Mouse (Mus musculus) liver, postnatal 0 days (tissue): ENCODE measurements around the gene Ect2.
A peak's percentile ranks its signal among the peaks of the same experiment; 100 is the strongest.

Source experiments
- CTCF ChIP-seq: sonication (generic); IDR thresholded peaks from 2 replicates; pipeline ENCODE4 v1.5.1; 2016; ENCODE audit warnings: antibody characterized with exemption, low read depth
- EP300 ChIP-seq: IDR thresholded peaks from 2 replicates; pipeline ENCODE4 v1.6.1; 2016; ENCODE audit warnings: antibody characterized with exemption, low read depth, mild to moderate bottlenecking

GRCm38 (mm10) chr3:27201728-27202411, 48.2 kb upstream of the Ect2 start:
- TF ChIP-seq CTCF (no peak), EP300 (peak; percentile 38)
